Mouse (Mus musculus): ENCODE measurements at regions not wholly inside any gene's neighbourhood (a gene's known extent, or its start where the extent isn't known, plus 50 kb on each side); places are given as distances from the start of the nearest gene placed in this dataset.

DNA sequence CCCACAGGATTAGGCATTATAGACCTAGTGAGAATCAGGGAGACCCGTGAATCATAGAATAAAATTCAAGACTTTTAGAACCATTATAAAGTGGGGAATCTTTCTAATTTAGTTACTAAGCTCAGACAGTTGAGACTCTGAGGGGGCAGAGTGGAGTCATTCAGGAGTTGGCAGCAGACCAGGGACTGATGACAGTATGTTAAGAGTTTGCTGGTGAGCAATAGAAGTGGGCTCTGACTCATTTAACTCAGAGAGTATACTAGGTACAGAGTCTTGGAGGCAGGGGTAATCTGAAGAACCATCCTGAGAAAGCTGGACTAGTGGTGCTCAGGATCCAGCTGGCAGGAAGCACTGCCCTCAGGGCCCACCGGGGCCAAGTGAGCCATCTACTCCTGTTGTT, 184.9 kb upstream of the Npy start:
- no peak for DNase-seq (ENCODE audit: low read depth, low spot score)

GRCm38 (mm10) chr6:49641256-49641655, 181.3 kb upstream of the Npy start:
- no peak for DNase-seq (ENCODE audit: low read depth, low spot score)

GRCm38 (mm10) chr6:49654541-49655130, 167.9 kb upstream of the Npy start:
- no peak for DNase-seq (ENCODE audit: low read depth, low spot score)

GRCm38 (mm10) chr6:49655241-49655640, 167.3 kb upstream of the Npy start:
- DNase-seq (ENCODE audit: low read depth, low spot score), result no peak

DNA sequence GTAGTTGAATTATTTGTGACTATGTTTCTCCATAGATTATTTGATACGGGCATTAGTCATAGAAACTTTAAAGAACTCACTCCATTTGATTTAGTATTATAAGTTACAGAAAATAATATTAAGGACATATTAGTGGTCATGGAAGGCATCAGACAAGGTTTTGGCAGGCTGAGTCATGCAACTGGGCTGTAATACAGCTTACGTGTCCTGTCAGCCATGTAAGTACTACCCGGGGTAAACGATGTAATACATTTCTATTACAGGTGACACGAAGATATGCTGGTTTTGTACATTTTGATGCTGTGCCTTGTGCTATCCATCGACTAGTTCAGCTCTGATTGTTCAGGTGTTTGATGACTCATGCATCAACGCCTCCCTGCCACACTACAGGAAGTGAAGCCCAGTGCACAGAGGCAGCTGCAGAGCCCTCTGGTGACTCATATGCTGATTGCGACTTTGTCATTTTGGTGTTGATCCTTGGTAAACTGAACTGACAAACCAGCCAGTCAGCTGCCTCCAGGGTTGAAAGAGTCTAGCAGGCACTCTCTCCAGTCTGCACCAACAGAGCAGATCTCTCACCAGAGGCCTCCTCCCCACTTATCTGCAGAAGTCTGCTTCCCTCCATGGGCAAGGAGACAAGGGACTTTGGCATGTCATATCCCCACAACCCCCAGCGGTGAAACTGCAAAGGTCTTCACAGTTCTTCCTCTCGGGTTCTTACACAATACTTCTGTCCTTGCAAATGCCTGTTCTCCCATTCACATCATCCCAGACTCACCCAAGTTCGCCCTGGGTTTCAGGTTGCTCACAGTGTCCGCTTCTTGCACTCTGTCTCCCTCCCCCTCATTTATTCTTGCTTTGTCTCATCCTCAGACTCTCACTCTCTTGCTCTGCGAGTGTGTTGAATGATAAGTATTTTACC, 165.9 kb upstream of the Npy start:
- DNase-seq (ENCODE audit: low read depth, low spot score), result peak; percentile 78

GRCm38 (mm10) chr6:49657988-49658387, 164.5 kb upstream of the Npy start:
- DNase-seq (ENCODE audit: low read depth, low spot score), result peak; percentile 43

DNA sequence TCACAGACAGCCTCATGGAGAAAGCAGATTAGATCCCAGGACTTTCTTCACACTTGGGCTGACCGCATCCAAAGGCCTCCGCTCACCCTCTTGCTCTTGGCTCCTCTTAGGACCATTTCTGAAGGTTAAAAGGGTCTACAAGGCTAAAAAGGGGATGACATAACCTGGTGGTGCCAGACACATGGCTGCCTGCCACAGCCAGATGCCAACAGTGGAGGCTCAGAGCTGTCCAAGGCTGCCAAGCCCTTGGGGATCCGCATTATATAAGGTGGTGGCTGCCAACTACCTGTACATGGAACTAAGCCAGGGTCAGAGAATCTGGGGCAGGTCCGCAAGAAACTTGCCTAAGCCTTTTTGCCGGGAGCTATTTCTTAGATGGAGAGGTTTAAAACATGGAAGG, 151.5 kb upstream of the Npy start:
- no peak for DNase-seq (ENCODE audit: low read depth, low spot score)

DNA sequence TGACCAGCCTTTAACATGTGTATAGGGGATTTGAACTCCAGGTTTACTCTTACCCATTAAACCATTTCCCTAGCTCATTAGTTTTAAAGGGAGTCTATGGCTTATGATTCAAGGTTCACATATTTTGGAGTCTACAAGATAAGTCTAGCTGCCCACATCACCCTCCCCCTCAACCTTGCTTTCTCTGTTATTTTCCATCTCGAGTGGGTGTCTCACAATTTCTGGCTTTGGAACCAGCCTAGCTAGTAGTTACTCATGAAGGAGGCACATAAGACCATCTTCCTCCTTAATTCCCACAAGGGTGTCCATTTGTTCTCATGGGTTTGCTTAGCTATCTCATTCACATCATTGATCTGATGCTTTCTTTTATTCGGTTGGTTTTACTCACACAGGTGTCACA, 150.6 kb upstream of the Npy start:
- no peak for DNase-seq (ENCODE audit: low read depth, low spot score)

DNA sequence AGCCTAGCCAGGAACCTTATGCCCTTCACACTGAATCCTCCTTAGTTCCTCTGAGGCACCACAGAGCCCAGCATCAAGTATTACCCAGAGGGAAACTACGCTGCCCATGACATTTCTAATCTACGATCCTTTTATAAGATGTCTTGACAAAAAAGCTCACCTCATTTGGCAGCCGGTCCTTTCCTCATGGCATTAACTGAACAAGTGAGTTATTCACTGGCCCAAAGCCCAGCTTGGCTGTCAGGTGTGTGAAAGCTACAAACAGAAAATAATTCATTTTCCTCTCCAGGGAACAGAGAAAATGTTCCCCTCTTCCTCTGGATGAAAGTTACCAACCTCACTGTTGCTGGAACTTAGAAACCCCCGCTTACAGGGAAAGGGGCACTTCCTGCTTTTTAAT, 135.7 kb upstream of the Npy start:
- DNase-seq (ENCODE audit: low read depth, low spot score), result no peak

- DNase-seq (ENCODE audit: low read depth, low spot score), result no peak
Measured at GRCm38 (mm10) chr6:49692032-49692539, 130.4 kb upstream of the Npy start.

DNA sequence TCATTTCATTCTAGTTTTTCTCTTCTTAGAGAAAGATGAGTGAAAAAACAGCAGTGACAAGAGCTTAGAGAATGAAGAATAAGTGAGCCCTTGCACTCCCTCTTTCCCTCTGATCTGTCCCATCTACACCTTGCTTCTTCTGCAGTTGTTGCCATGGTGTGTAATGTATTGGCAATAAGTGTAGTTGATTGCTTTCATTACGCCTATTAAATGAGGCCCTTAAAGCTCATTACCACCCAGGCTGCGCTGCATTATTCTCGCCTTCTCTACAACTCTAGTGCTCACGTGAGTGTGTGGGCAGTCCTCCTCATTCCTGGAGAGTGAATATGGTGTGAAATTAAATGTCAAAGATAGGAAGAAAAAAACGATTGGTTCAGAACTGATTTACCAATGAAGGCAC, 127.7 kb upstream of the Npy start:
- no peak for DNase-seq (ENCODE audit: low read depth, low spot score)

- DNase-seq (ENCODE audit: low read depth, low spot score), result no peak
Measured at GRCm38 (mm10) chr6:49696990-49697389, 125.5 kb upstream of the Npy start.

DNA sequence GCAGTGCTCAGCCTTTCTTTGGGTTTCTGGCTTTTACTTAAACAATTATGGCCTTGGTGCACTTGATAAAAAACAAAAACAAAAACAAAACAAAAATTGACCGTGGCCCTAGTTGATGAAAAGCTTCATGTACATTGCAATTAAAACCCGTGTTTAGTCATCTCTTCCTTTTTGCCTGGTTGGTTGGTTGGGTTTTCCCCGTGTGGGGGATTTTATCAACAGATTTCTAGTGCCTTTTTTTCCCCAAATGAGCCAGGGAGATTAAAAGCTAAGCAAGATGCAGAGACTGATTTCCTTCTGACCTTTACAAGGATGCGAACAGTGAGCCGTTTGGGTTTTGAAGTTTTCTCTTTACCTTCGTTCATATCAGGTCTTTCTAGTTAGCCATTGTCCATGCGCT, 121.1 kb upstream of the Npy start:
- DNase-seq (ENCODE audit: low read depth, low spot score), result no peak

- DNase-seq (ENCODE audit: low read depth, low spot score), result no peak
Measured at GRCm38 (mm10) chr6:49712980-49713379, 109.5 kb upstream of the Npy start.

DNA sequence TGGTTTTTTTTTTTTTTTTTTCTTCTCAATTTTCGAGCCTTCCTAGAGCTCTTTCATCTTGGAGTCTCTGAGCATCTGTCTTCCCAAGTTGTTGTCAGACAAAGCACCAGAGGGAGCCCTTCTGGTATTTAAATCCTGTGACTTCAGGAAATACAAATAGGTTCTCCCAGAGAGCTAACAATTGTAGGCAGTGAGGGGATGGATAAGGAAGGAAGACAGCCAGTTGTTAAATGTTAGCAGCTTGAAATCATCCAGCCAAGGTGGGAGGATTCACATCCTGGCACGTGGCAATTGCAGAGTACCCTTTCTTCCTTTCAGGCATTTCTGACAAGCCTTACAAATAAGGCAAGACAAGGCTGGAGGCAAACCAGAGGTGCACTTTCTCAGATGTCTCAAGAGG, 106.0 kb upstream of the Npy start:
- DNase-seq (ENCODE audit: low read depth, low spot score), result no peak

GRCm38 (mm10) chr6:49716945-49717344, 105.6 kb upstream of the Npy start:
- DNase-seq (ENCODE audit: low read depth, low spot score), result no peak

DNA sequence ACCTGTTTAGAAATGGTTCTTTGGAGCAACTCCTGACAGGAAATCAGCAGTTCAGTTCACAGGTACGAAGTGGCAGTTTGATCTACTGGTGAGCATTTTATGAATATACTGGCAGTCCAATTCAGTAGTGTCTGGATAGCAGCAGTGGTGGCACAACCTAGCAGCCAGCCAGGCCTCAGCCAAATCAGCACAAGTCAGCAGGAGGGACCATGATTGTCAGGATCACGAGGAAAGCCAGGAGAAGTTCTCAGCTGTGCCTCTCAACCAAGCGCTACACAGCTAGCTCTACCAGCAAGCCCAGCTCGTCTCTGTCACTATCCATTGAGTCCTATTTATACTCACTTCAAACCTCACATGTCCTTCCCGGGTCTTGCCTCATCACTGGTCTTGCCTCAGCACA, 89.3 kb upstream of the Npy start:
- DNase-seq (ENCODE audit: low read depth, low spot score), result no peak

DNA sequence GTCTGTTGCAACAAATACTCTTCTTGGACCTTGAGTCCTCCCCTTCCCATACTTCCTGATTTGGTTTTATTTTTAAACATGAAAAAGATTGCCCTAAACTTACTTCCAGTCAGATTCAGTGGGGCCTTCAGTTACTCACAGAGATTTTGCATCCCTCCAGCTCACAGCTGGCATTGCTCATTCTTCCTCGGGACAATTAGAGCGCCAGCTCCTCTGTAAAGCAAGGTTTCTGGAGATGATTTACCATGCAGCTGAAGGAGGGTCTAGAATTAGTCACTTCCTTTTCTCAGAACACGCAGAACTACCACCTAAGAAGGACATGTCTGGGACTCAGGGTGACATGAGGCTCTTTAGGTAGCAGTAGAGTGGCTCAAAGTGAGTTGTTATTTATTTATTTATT, 79.4 kb upstream of the Npy start:
- DNase-seq (ENCODE audit: low read depth, low spot score), result peak; percentile 12

- DNase-seq (ENCODE audit: low read depth, low spot score), result no peak
Measured at GRCm38 (mm10) chr6:49745301-49745700, 77.2 kb upstream of the Npy start.

DNA sequence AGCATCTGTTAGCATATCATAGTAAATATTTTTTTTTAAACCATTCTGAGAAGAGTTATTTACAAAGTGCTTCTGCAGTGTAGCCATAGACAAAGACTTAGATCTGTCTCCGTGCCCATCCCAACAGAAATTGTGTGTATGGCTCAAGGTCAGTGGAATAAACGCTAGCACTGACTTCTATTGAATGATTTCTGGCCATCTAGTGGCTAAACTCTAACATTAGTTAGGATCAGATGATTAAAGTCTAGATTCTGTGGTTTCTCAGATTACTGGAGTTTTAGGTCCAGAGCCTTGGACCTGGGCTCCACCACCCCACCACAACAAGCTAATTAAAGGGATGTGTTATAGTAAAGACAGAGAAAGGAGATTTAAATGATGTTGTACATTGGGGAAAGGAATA, 72.0 kb upstream of the Npy start:
- DNase-seq (ENCODE audit: low read depth, low spot score), result no peak

DNA sequence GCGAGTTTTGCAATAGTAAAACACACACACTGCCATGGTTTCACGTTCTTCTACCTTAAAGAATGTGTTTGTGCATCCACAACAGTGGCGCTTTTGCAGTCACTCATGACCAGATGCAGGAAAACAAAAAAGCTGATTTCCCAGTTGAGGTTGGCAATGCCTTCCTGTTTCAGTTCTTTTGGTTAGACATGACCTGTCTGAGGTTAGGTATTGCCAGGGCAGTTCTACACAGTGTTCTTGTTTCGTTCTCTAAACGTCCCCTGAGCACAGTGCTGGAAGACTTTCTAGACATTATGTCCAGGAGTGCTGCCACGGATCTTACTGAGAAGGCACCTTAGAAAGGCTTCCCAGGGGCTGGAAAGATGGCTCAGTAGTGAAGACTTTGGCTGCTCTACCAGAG, 62.9 kb upstream of the Npy start:
- DNase-seq (ENCODE audit: low read depth, low spot score), result no peak

DNA sequence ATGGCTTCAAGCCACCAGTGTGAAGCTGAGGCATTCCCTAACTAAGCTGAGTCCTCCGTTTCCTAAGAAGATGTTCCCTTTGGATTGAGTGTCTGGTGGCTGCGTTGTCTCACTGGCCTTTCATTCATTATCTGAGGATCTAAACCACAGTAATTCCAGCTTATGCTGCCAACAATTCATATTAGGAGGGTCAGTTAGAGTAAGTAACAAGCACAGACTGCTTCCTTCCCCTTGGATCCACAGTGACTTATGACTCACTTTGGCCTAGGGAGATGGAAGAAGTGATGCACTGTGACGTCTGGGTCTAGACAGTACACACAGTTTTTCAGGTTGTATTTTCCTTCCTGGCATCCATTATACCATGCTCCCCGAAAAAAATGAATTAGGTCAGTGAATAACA, 57.8 kb upstream of the Npy start:
- DNase-seq (ENCODE audit: low read depth, low spot score), result no peak

Measured in A20 (cell line).